Mouse (Mus musculus) embryonic facial prominence, embryonic 13.5 days (tissue): ENCODE results near the gene Nsa2. TPM values are rescaled to one million over a fixed set of nuclear protein-coding genes. Genes with fewer than 3 reads are reported as not detected.
A peak's percentile ranks its signal among the peaks of the same experiment; 100 is the strongest.

Source experiments
- ATAC-seq: fragments of 200-750 bp; cut with Nextera tagmentation; 2 replicates; pipeline ENCODE4 v1.8.0; 2017; ENCODE audit warnings: low read depth; ENCODE audit not compliant: insufficient number of reproducible peaks, insufficient read depth, low FRiP score, low TSS enrichment
- H3K27ac ChIP-seq: fragments of 300-500 bp; sonication (generic); 2 replicates; pipeline ENCODE4 v1.5.1; 2015; ENCODE audit warnings: moderate library complexity, mild to moderate bottlenecking, inconsistent platforms
- H3K27me3 ChIP-seq: fragments of 300-500 bp; sonication (generic); 2 replicates; pipeline ENCODE4 v1.6.1; 2015; ENCODE audit warnings: mild to moderate bottlenecking, inconsistent platforms
- H3K36me3 ChIP-seq: fragments of 300-500 bp; sonication (generic); 2 replicates; pipeline ENCODE4 v1.6.1; 2015; ENCODE audit warnings: mild to moderate bottlenecking, inconsistent platforms
- H3K4me1 ChIP-seq: fragments of 300-500 bp; sonication (generic); 2 replicates; pipeline ENCODE4 v1.6.1; 2015; ENCODE audit warnings: inconsistent platforms
- H3K4me2 ChIP-seq: fragments of 300-500 bp; sonication (generic); 2 replicates; pipeline ENCODE4 v1.6.1; 2015; ENCODE audit warnings: moderate library complexity, mild to moderate bottlenecking, inconsistent platforms
- H3K4me3 ChIP-seq: fragments of 300-500 bp; sonication (generic); 2 replicates; pipeline ENCODE4 v1.5.1; 2015; ENCODE audit warnings: mild to moderate bottlenecking, inconsistent platforms
- H3K9ac ChIP-seq: fragments of 300-500 bp; sonication (generic); 2 replicates; pipeline ENCODE4 v1.6.1; 2015; ENCODE audit warnings: mild to moderate bottlenecking, inconsistent platforms
- H3K9me3 ChIP-seq: fragments of 300-500 bp; sonication (generic); 2 replicates; pipeline ENCODE4 v1.6.1; 2016; ENCODE audit warnings: inconsistent platforms
- WGBS: fragments of 180-500 bp; shearing (Covaris S2); methylation state at CpG from one replicate; pipeline ENCODE4 v1.1.7; 2015; ENCODE audit warnings: mixed read lengths; 5-methylcytosine and 5-hydroxymethylcytosine counted together
- polyA plus RNA-seq: library from polyadenylated mRNA; unstranded; fragments of >200 nt; fragmentation: Nextera tagmentation; extraction: Ambion mirVana; gene quantifications from 2 replicates; pipeline ENCODE4 v1.2.1, GENCODE M21; 2015

Gene Nsa2
- 80.2 and 80.6 TPM in 2 replicates for polyA plus RNA-seq

DNA sequence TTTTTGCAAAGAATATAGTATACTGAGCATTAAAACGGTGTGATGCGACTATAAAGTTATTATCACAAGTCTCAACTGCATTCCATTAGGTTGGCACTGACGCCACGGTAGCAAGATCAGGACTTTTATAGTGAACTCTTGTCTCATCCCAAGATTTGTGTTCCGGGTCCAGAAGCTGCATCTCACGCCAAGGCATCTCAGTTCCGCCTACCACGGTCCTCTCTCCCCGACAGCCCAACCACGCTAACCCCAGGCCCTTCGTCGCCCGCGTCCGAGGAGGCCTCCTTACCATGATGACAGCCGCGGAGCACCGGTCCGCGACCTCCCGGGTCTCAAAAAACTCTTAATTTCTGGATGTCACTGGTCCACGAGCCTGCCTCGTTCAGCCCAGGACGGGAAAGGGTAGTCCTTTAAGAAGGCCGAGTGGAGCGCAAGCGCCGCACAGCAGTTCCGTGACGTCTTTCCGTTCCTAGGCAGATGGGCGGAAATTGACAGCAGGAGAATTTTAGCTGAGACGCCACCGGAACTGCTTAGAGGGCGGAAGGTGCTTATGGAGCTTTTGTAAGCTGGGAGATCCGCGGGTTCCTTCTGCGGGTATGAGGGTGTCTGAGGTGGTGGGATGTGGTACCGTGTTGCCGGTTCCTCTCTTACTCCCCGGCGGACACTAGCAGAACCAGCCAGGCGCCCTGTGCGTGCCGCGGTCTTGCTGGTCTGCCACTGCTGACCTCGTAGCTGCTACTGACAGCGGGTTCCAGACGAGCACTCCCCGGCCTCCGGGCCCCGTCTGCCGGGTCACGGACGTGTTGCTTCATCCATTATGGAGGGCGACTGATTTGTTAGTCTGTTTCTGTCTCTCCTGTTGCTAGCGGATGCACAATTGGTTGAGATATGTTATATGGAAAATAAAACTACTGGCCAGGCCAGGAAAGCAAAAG, at the start of gene Nsa2, which contains the start of gene Gfm2:
Gene Nsa2 (minus strand): TSS at position 472 of the 935 bp plus-strand sequence.
Gene Gfm2 (plus strand): TSS at position 472 of the 935 bp plus-strand sequence.
- Histone ChIP-seq H3K4me1 (peaks cover 8% of the 10 kb centered on the region), H3K36me3 (peaks cover 21% of the 10 kb centered on the region), H3K4me2 (peak within 1 kb of the TSS; percentile 74), H3K9ac (peak within 1 kb of the TSS; percentile 92), H3K9me3 (no peaks in the 10 kb centered on the region), H3K27me3 (no peaks in the 10 kb centered on the region), H3K27ac (peak within 1 kb of the TSS; percentile 86), H3K4me3 (peak within 1 kb of the TSS; percentile 91)
- peak; percentile 89 for ATAC-seq
- WGBS = under 1% methylated on average over 57 of the region's 57 CpGs

DNA sequence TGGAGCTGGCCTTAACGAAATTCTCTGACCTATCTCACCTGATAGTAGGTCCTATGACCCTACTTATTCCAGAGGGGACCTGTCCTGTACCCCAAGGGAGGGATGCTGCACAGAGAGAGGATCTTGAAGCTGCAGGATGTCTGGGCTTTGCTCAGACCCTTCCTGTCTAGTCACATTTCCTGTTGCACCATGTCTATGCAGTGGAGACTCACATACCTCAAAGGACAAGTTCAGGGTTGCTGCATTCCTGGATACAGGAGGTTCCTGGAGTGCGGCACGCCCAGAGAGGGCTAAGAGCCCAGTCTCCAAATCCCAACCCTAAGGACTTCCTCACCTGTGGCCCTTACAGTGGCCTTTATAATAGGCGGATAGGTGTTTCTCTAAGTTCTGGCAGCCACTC, 48.6 kb upstream of the Nsa2 start:
- Histone ChIP-seq H3K27ac (no peak overlapping the region), H3K9me3 (no peaks in the 10 kb centered on the region), H3K4me2 (no peak overlapping the region), H3K4me3 (no peak overlapping the region), H3K27me3 (no peaks in the 10 kb centered on the region), H3K36me3 (peaks cover 14% of the 10 kb centered on the region), H3K9ac (no peak overlapping the region), H3K4me1 (no peaks in the 10 kb centered on the region)
- WGBS = 78% methylated on average over 4 of the region's 4 CpGs
- no peak for ATAC-seq

DNA sequence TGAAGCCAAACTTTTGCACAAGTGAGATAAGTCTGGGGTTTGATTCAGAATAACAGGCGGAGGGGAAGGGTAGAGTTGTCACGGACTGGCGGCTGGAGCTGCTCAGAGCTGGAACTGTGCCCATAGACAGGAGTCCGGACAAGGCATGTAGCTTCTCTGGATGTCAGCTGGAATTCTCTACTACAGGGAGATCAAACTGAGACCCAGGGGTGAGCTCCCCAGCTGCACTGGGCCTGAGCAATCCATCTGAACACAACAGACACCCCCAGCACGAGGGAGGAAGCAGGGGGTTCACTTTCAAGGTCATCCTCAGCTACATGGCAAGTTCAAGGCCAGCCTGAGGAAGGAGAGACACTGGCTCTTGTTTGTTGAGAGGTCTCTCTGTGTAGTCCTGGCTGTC, 46.9 kb upstream of the Nsa2 start:
- no peaks in the 10 kb centered on the region for H3K27me3 ChIP-seq
- no peaks in the 10 kb centered on the region for H3K9me3 ChIP-seq
- ATAC-seq = no peak
- no peak overlapping the region for H3K27ac ChIP-seq
- WGBS = 71% methylated on average over 5 of the region's 5 CpGs
- H3K4me2 ChIP-seq = no peak overlapping the region
- H3K9ac ChIP-seq = no peak overlapping the region
- H3K4me3 ChIP-seq = no peak overlapping the region
- H3K4me1 ChIP-seq = no peaks in the 10 kb centered on the region
- peaks cover 26% of the 10 kb centered on the region for H3K36me3 ChIP-seq

DNA sequence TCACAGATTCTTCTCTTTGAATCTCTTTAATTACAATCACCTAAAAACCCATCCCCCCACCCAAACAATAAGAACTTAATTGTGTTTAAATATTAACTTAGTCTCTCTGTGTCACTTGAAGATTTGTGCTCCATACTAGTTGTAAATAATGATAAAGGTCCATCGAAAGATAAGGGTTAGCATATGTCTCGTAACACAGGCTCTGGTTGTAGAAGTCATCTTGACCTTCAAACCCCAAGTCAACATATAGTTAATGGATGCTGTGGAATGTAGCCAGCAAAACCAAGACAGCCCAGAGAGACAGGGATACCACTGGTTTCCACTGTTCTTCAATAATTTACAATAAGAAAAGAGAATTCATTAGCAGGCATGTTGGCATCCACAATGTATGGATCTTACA, 46.4 kb upstream of the Nsa2 start:
- no peak for ATAC-seq
- Histone ChIP-seq H3K36me3 (peaks cover 31% of the 10 kb centered on the region), H3K27me3 (no peaks in the 10 kb centered on the region), H3K4me3 (no peak overlapping the region), H3K4me2 (no peak overlapping the region), H3K9ac (no peak overlapping the region), H3K4me1 (no peaks in the 10 kb centered on the region), H3K27ac (no peak overlapping the region), H3K9me3 (no peaks in the 10 kb centered on the region)
- WGBS = 97% methylated on average over 2 of the region's 2 CpGs

DNA sequence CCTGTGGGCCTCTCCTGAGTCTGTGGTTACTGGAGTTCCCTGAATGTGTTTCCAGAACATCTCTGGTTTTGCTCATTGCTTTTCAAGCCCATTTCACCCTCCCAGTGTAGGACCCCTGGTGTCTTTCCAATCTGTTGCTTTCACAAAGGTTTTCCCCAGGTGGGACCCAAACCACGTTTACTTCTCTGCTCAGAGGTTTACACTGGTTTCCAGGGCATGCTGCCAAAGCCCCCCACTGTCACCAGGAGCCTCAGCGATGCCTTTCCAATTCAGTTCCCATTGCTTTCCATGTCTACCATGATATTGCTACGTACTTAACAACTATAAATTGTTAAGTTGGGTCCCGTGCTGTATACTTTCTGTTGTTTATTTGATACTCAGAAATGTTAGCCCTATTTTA, 45.1 kb upstream of the Nsa2 start:
- 74% methylated on average over 4 of the region's 4 CpGs for WGBS
- no peaks in the 10 kb centered on the region for H3K9me3 ChIP-seq

DNA sequence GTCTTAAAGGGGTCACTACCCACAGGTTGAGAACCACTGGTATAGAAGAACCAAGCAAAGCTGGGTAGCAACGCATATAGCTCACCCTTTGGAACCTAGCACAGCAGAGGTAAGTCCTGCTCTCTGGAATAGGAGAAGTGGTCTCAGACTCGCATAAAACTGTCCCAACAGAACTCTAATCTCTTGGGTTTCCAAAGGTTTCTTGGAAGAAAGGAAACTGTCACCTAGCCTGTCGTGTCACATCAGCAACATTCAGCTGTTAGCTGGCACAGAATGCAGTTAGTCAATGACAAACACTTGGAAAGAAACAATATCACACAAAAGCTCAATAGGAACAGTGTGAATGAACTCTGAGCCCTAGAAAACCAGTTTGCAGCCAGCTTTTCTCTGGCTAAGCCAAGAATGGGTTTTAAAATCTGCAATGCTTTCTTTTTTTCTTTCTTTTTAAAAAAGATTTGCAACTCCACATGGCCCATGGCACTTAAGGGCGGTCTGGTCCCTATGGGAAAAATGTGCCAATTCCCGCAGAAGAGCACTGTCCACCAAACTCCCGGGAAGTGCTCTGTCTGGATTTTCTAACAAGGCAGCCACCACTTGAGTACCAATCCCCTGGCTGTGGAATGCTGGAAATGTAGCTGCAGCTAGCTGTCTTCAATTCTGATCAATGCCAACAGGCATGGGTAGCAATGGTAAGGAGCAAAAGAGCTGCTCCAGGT, 42.5 kb upstream of the Nsa2 start:
- Histone ChIP-seq H3K36me3 (peaks cover 63% of the 10 kb centered on the region), H3K4me2 (no peak overlapping the region), H3K9ac (no peak overlapping the region), H3K4me1 (no peaks in the 10 kb centered on the region), H3K27ac (no peak overlapping the region), H3K9me3 (no peaks in the 10 kb centered on the region), H3K4me3 (no peak overlapping the region), H3K27me3 (no peaks in the 10 kb centered on the region)
- no peak for ATAC-seq
- 80% methylated on average over 6 of the region's 6 CpGs for WGBS

More for the DNA sequence above, 45.1 kb upstream of the Nsa2 start:
- no peak overlapping the region for H3K4me3 ChIP-seq
- no peak overlapping the region for H3K9ac ChIP-seq
- no peak overlapping the region for H3K4me2 ChIP-seq
- no peak overlapping the region for H3K27ac ChIP-seq
- no peak for ATAC-seq
- no peaks in the 10 kb centered on the region for H3K4me1 ChIP-seq
- H3K36me3 ChIP-seq = peaks cover 44% of the 10 kb centered on the region
- H3K27me3 ChIP-seq = no peaks in the 10 kb centered on the region

DNA sequence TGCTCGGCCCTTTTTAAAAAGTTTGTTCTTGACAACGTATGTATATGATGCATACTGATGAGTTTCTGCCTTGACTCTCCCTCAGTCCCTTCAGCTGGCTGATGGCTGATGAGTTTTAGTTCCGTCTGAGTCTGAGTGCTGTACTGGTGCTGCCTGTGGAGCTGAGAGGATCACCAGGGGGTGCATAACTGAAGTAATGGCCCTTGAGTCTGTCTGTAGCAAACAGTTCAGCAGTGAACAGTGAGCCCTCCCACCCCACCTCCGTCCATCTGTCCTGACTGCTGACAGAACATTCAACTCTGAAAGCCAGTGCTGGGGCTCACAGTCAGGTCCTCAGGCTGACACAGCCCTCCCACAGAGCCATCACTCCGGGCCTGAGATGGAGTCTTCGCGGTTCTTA, 41.2 kb upstream of the Nsa2 start:
- no peaks in the 10 kb centered on the region for H3K27me3 ChIP-seq
- no peak overlapping the region for H3K4me2 ChIP-seq
- 79% methylated on average over 7 of the region's 7 CpGs for WGBS
- no peak for ATAC-seq
- no peaks in the 10 kb centered on the region for H3K9me3 ChIP-seq
- H3K36me3 ChIP-seq = peaks cover 72% of the 10 kb centered on the region
- H3K4me3 ChIP-seq = no peak overlapping the region
- no peak overlapping the region for H3K9ac ChIP-seq
- no peaks in the 10 kb centered on the region for H3K4me1 ChIP-seq
- no peak overlapping the region for H3K27ac ChIP-seq

DNA sequence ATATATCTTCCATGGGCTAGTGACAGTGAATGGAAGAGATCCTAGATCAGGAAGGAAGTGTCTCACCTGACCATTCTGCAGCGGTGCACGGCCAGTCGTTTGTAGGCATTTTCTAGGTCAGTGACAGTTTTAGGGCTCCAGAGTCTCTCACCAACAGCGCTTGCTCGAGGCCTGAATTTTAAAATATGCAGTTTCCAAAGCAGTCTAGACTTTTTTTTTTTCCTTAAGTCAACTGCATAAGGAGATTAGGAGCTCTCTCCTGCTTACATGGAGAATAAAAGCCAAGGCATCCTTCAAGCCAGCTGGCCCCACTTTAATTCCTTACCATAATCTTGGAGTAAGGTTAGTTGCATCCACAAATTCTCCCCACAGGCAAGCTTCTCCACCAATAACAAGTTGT, 39.0 kb upstream of the Nsa2 start:
- H3K9me3 ChIP-seq = no peaks in the 10 kb centered on the region
- H3K4me1 ChIP-seq = no peaks in the 10 kb centered on the region
- H3K27me3 ChIP-seq = no peaks in the 10 kb centered on the region
- H3K4me3 ChIP-seq = no peak overlapping the region
- 93% methylated on average over 5 of the region's 5 CpGs for WGBS
- H3K9ac ChIP-seq = no peak overlapping the region
- no peak overlapping the region for H3K27ac ChIP-seq
- no peak overlapping the region for H3K4me2 ChIP-seq
- ATAC-seq = no peak
- peaks cover 86% of the 10 kb centered on the region for H3K36me3 ChIP-seq

DNA sequence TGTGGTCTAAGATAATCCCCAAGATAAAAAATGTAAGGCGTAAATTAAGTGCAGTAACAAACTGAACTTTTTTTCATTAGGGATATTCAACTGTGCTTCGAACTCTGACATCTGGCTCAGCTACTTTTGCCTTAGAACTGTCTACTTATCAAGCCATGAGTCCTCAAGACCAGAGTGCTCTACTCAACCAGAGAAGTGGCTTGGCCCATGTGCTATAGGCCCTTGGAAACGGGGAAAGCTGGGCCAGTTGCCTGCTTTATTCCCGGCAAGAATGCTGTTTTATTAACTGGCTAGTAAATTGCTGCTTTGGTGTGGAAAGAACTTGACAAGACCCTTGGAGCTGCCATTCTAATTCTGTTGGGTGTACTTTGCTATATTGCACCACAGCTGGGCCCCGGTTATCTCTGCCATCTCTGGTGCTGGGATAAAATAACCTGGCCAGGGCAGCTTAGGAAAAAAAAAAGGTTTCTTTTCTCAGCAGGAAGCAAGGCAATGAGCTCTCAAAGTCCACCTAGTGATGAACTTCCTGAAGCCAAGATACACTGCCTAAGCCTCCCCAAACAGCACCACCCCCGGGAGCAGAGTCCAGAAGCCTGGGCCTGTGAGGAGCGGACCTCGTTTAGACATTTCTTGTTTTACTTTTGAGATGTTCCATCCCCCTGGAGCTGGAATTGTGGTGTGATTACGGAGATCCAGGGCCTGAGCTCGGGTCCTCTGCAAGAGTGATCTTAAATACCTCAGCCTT, 38.0 kb upstream of the Nsa2 start:
- H3K27me3 ChIP-seq = no peaks in the 10 kb centered on the region
- no peak overlapping the region for H3K9ac ChIP-seq
- H3K4me3 ChIP-seq = no peak overlapping the region
- no peak for ATAC-seq
- H3K4me2 ChIP-seq = no peak overlapping the region
- no peaks in the 10 kb centered on the region for H3K4me1 ChIP-seq
- H3K27ac ChIP-seq = no peak overlapping the region
- no peaks in the 10 kb centered on the region for H3K9me3 ChIP-seq
- WGBS = 88% methylated on average over 10 of the region's 10 CpGs
- H3K36me3 ChIP-seq = peaks cover 90% of the 10 kb centered on the region

DNA sequence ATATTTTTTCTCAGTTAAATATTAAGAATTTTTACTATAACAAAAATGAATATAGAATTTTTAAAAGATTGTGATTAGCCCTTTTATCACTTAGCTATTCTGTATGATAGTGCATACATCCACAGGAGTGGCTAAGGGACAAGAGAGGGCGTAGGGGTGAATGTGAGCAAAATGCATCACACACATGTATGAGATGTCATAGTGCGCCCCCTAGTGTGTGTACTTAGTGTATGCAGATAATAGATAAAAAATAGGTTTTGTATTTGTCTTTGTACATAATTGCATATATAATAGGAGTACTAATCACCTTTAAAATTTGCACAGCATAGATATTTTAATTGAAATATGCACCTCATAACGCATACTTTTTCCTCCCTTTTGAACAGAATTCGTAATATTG, 8.1 kb upstream of the Nsa2 start:
- H3K4me1 ChIP-seq = no peaks in the 10 kb centered on the region
- H3K4me3 ChIP-seq = no peak overlapping the region
- 57% methylated on average over 4 of the region's 4 CpGs for whole genome bisulfite sequencing
- H3K4me2 ChIP-seq = no peak overlapping the region
- ATAC-seq = no peak
- H3K9ac ChIP-seq = no peak overlapping the region
- no peaks in the 10 kb centered on the region for H3K27me3 ChIP-seq
- peaks cover 57% of the 10 kb centered on the region for H3K36me3 ChIP-seq
- H3K27ac ChIP-seq = no peak overlapping the region
- H3K9me3 ChIP-seq = no peaks in the 10 kb centered on the region

DNA sequence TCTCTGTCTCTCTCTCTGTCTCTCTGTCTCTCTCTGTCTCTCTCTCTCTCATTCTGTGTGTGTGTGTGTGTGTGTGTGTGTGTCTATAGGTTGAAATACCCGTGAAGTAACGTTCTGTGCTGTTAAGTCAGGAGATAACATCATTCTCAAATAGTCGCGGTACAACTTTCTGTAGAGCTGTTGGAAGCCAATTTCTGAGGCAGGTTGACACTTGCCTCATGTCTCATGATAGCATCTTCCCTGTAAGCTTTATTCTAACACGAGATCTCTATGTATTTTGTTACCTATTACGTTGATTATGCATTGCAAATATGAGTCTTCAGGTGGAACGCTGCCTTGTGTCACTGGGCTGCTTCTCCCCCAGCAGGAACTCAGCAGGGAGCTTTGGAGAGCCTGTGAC, 4.6 kb upstream of the Nsa2 start:
- no peaks in the 10 kb centered on the region for H3K9me3 ChIP-seq
- H3K4me1 ChIP-seq = peaks cover 8% of the 10 kb centered on the region
- peaks cover 28% of the 10 kb centered on the region for H3K36me3 ChIP-seq
- H3K4me2 ChIP-seq = no peak overlapping the region
- H3K27ac ChIP-seq = no peak overlapping the region
- no peak for ATAC-seq
- H3K27me3 ChIP-seq = no peaks in the 10 kb centered on the region
- 78% methylated on average over 7 of the region's 7 CpGs for WGBS
- H3K9ac ChIP-seq = no peak overlapping the region
- no peak overlapping the region for H3K4me3 ChIP-seq
